Mouse (Mus musculus) heart, embryonic 14.5 days (tissue): ENCODE results near the gene Ddx39b. TPM values are rescaled to one million over a fixed set of nuclear protein-coding genes. Genes with fewer than 3 reads are reported as not detected.

Source experiments
- ATAC-seq: fragments of 200-750 bp; cut with Nextera tagmentation; 2 replicates; pipeline ENCODE4 v1.8.0; 2017; ENCODE audit warnings: low read depth, moderate TSS enrichment; ENCODE audit not compliant: insufficient number of reproducible peaks, insufficient read depth, low FRiP score
- H3K27ac ChIP-seq, 2 experiments: fragments of 200-500 bp in 1 of 2; fragments of 300-500 bp in 1 of 2; sonication (generic) in 1 of 2; replicated peaks in 1 of 2; 2 replicates each; pipeline ENCODE4 v1.5.1; 2012 to 2014; ENCODE audit warnings: low read depth in 2 of 2, low read length in 2 of 2, control low read depth in 1 of 2, mild to moderate bottlenecking in 1 of 2, mixed read lengths in 1 of 2; ENCODE audit not compliant: control insufficient read depth in 1 of 2, insufficient read depth in 1 of 2
- H3K27me3 ChIP-seq: fragments of 300-500 bp; sonication (generic); 2 replicates; pipeline ENCODE4 v1.6.1; 2014; ENCODE audit warnings: mild to moderate bottlenecking, low read length, control low read depth; ENCODE audit not compliant: control insufficient read depth, insufficient read depth
- H3K36me3 ChIP-seq: fragments of 300-500 bp; sonication (generic); 2 replicates; pipeline ENCODE4 v1.6.1; 2014; ENCODE audit warnings: mild to moderate bottlenecking, control low read depth, low read length, mixed read lengths; ENCODE audit not compliant: control insufficient read depth, insufficient read depth
- H3K4me1 ChIP-seq, 2 experiments: fragments of 200-500 bp in 1 of 2; fragments of 300-500 bp in 1 of 2; sonication (generic) in 1 of 2; 2 replicates each; pipeline ENCODE4 v1.6.1; 2012 to 2014; ENCODE audit warnings: low read length in 2 of 2, control low read depth in 1 of 2, mixed read lengths in 1 of 2; ENCODE audit not compliant: control insufficient read depth in 2 of 2, insufficient read depth in 2 of 2
- H3K4me2 ChIP-seq: fragments of 300-500 bp; sonication (generic); 2 replicates; pipeline ENCODE4 v1.6.1; 2014; ENCODE audit warnings: mild to moderate bottlenecking, low read length
- H3K4me3 ChIP-seq, 2 experiments: fragments of 200-500 bp in 1 of 2; fragments of 300-500 bp in 1 of 2; sonication (generic) in 1 of 2; 2 replicates each; pipeline ENCODE4 v1.5.1; 2012 to 2014; ENCODE audit warnings: low read length in 2 of 2, mild to moderate bottlenecking in 2 of 2, control low read depth in 1 of 2, low read depth in 1 of 2, moderate library complexity in 1 of 2; ENCODE audit not compliant: control insufficient read depth in 1 of 2, insufficient read depth in 1 of 2
- H3K9ac ChIP-seq: fragments of 300-500 bp; sonication (generic); 2 replicates; pipeline ENCODE4 v1.6.1; 2014; ENCODE audit warnings: mild to moderate bottlenecking, low read length
- H3K9me3 ChIP-seq: fragments of 300-500 bp; sonication (generic); 2 replicates; pipeline ENCODE4 v1.6.1; 2016; ENCODE audit warnings: low read length, control low read depth; ENCODE audit not compliant: control insufficient read depth
- WGBS: fragments of 180-500 bp; shearing (Covaris S2); extraction: QIAGEN DNeasy Blood & Tissue Kit; methylation state at CpG from one replicate; pipeline ENCODE4 v1.1.7; 2014; 5-methylcytosine and 5-hydroxymethylcytosine counted together
- polyA plus RNA-seq: library from polyadenylated mRNA; unstranded; fragments of >200 nt; fragmentation: Nextera tagmentation; extraction: Ambion mirVana; gene quantifications from 2 replicates; pipeline ENCODE4 v1.2.1, GENCODE M21; 2014

Ddx39b gene
- polyA plus RNA-seq, 1 experiment from 2014 or later: 246 TPM

DNA sequence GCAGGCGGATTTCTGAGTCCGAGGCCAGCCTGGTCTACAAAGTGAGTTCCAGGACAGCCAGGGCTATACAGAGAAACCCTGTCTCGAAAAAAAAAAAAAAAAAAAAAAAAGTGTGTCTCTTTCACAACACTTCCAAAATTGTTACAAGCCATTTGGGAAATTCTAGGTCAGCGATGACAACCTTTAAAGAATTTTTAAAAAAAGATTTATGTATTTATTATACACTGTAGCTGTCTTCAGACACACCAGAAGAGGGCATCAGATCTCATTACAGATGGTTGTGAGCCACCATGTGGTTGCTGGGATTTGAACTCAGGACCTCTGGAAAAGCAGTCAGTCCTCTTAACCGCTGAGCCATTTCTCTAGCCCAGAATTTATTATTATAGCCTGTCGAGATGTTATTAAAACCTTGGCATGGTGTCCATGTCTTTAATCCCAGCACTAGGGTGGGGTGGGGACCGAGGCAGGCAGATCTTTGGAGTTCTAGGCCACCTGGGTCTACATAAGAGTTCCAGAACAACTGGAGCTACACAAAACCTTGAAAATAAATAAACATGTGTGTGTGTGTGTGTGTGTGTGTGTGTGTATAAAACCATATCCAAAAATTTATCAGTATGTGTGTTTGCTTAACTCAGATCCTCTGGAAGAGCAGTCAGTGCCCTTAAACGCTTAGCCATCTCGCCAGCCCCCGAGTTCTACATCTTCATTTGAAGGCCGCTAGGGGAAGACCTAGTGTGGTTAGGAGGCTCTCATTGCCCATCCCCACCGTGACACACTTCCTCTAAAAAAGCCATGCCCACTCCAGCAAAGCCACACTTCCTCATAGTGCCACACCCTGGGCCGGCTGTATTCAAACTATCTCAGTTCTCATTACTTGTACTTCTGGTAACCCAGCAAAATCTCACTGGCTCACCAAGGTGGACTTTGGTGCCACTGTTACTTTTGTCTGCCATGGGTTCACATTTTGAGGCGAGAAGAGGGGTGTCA is 17.2 kb downstream of the Ddx39b start:
- 55% methylated on average over 11 of the region's 14 CpGs for WGBS
- Histone ChIP-seq H3K4me2 (peak overlapping the region; percentile 64; the same call in 1 of the 2 replicates), H3K27me3 (peaks cover 17% of the 10 kb centered on the region), H3K9me3 (no peaks in the 10 kb centered on the region), H3K27ac (no peak overlapping the region), H3K9ac (no peak overlapping the region), H3K4me1 (no peaks in the 10 kb centered on the region; a peak in 1 of 4 replicates), H3K4me3 (no peak overlapping the region), H3K36me3 (peaks cover 6% of the 10 kb centered on the region)
- ATAC-seq: no peak

DNA sequence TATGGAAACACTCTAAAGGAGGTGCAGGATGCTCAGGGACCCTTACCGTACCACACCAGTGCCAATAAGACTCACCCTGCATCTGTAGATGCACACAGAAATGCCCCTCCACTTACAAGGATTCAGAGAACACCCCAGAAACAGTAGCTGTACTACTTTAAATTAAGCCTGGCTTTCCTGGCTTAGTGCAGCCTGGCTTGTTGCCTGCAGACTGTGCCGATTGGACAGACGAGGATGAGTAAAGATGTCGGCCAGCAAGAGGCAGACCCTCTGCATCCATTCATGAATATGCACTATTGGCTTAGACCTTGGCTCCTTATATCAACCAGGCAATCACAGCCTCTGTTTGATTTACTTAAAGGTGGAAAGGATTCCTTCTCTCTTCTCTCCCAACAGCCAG is 18.1 kb downstream of the Ddx39b start:
- no peak overlapping the region for H3K4me3 ChIP-seq
- H3K4me2 ChIP-seq: no peak overlapping the region
- H3K27me3 ChIP-seq: peaks cover 20% of the 10 kb centered on the region
- ATAC-seq: no peak
- H3K4me1 ChIP-seq: no peaks in the 10 kb centered on the region; a peak in 1 of 4 replicates
- 72% methylated on average over 4 of the region's 4 CpGs for WGBS
- no peak overlapping the region for H3K27ac ChIP-seq
- H3K9ac ChIP-seq: no peak overlapping the region
- no peaks in the 10 kb centered on the region for H3K36me3 ChIP-seq
- H3K9me3 ChIP-seq: no peaks in the 10 kb centered on the region

DNA sequence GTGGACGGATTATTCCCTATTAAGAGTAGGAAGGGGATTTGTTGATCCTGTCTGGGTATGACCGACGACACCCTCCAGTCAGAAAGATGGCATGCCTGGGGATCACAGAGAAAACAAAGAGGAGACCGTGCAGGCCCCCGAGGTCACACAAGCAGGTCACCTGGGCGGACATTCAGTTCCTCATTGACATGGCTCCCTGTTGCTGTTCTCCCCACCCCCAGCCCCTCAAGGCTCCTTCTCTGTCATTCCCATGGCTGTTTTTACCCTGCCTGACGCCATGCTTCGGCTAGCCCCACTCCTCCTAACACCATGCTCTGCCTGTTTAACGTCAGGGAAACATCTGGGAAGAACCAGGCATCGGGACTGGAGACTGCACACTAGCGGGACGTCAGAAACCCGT is 20.1 kb downstream of the Ddx39b start:
- WGBS: 65% methylated on average over 13 of the region's 13 CpGs
- H3K4me3 ChIP-seq: no peak overlapping the region
- no peak overlapping the region for H3K9ac ChIP-seq
- H3K4me2 ChIP-seq: no peak overlapping the region
- H3K4me1 ChIP-seq: no peaks in the 10 kb centered on the region; a peak in 1 of 4 replicates
- H3K27ac ChIP-seq: no peak overlapping the region
- no peaks in the 10 kb centered on the region for H3K9me3 ChIP-seq
- H3K27me3 ChIP-seq: peaks cover 24% of the 10 kb centered on the region
- ATAC-seq: no peak
- H3K36me3 ChIP-seq: no peaks in the 10 kb centered on the region

GRCm38 (mm10) chr17:35262664-35263522 is 21.3 kb downstream of the Ddx39b start, which contains the start of gene H2-D1:
H2-D1 (plus strand) TSS chr17:35262730.
- H3K27me3 ChIP-seq: peaks cover 24% of the 10 kb centered on the region
- under 1% methylated on average over 60 of the region's 73 CpGs for WGBS
- ATAC-seq: peak; percentile 79

GRCm38 (mm10) chr17:35263523-35263883 is 22.0 kb downstream of the Ddx39b start:
- H3K27me3 ChIP-seq: peaks cover 24% of the 10 kb centered on the region
- peak overlapping the region; percentile 65 to 72 for H3K4me3 ChIP-seq
- no peaks in the 10 kb centered on the region for H3K9me3 ChIP-seq
- no peaks in the 10 kb centered on the region for H3K4me1 ChIP-seq
- no peak for ATAC-seq
- no peaks in the 10 kb centered on the region for H3K36me3 ChIP-seq
- H3K4me2 ChIP-seq: peak overlapping the region; percentile 99
- H3K9ac ChIP-seq: peak overlapping the region; percentile 71
- H3K27ac ChIP-seq: no peak overlapping the region
- 3% methylated on average over 26 of the region's 31 CpGs for WGBS

More at GRCm38 (mm10) chr17:35262664-35263522, 21.3 kb downstream of the Ddx39b start, which contains the start of gene H2-D1:
- H3K9me3 ChIP-seq: no peaks in the 10 kb centered on the region
- peak within 1 kb of the TSS; percentile 65 to 72 for H3K4me3 ChIP-seq
- H3K36me3 ChIP-seq: no peaks in the 10 kb centered on the region
- no peaks in the 10 kb centered on the region; a peak in 1 of 4 replicates for H3K4me1 ChIP-seq
- H3K4me2 ChIP-seq: peak within 1 kb of the TSS; percentile 99
- no peak within 1 kb of the TSS for H3K27ac ChIP-seq
- peak within 1 kb of the TSS; percentile 71 for H3K9ac ChIP-seq

DNA sequence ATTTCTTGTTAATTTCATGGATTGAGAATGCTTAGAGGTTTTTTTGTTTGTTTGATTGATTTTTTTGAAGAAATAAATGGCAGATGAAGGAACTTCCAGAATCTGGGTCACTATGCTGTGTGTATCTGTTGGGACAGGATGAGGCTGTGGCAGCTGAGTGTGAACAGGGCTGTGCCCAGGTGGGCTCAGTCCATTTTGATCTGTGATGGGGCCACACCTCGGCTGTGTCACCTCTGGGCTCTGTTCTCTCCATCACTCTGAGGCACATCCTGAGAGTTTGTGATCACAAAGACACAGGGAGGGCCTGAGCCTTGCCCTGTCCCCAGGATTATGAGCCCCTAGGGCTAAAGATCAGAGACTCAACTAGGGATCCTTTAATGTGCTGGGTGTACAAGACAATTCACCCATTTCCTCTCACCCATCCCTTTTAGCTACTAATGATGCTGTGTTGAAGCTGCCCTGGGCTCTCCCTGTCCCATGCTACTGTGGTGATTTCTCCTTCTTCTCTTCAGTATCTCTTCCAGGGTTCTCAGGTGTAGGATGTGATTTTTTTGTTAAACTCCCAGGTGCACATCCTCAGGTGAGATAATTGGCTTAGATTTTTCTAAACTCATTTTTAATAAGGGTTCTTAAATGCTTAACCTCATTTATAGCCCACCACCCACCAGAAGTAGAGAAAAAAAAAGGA is 26.0 kb downstream of the Ddx39b start:
- 40% methylated on average over 1 of the region's 1 CpGs for WGBS
- Histone ChIP-seq H3K4me2 (no peak overlapping the region), H3K4me3 (no peak overlapping the region), H3K27ac (no peak overlapping the region), H3K4me1 (no peaks in the 10 kb centered on the region), H3K9ac (no peak overlapping the region), H3K27me3 (peaks cover 7% of the 10 kb centered on the region; the same call in 1 of the 2 replicates), H3K36me3 (no peaks in the 10 kb centered on the region), H3K9me3 (no peaks in the 10 kb centered on the region)
- ATAC-seq: no peak
